Mouse (Mus musculus) cerebellum, postnatal 36 days (tissue): ENCODE measurements at regions not wholly inside any gene's neighbourhood (a gene's known extent, or its start where the extent isn't known, plus 50 kb on each side); places are given as distances from the start of the nearest gene placed in this dataset.

Source experiments
- DNase-seq, 2 experiments: peaks; one replicate each; pipeline ENCODE4 v3.0.0; 2021 to 2022; ENCODE audit warnings: mixed read lengths in 2 of 2

- DNase-seq: no peak
Observed at GRCm38 (mm10) chr5:101112151-101112769, 266.7 kb downstream of the Gpat3 start.

GRCm38 (mm10) chr5:101111619-101112018, 266.1 kb downstream of the Gpat3 start:
- DNase-seq: no peak

- DNase-seq: no peak
Observed at GRCm38 (mm10) chr5:101100975-101101699, 255.6 kb downstream of the Gpat3 start.

- no peak for DNase-seq
Observed at GRCm38 (mm10) chr5:101091027-101091598, 245.6 kb downstream of the Gpat3 start.

GRCm38 (mm10) chr5:101090415-101091026, 245.0 kb downstream of the Gpat3 start:
- no peak for DNase-seq

- no peak for DNase-seq
Observed at GRCm38 (mm10) chr5:101085199-101085598, 239.7 kb downstream of the Gpat3 start.

GRCm38 (mm10) chr5:101082611-101083010, 237.1 kb downstream of the Gpat3 start:
- DNase-seq: no peak

- no peak for DNase-seq
Observed at GRCm38 (mm10) chr5:101064308-101064707, 218.8 kb downstream of the Gpat3 start.

GRCm38 (mm10) chr5:101063254-101063653, 217.7 kb downstream of the Gpat3 start:
- no peak for DNase-seq

GRCm38 (mm10) chr5:101051591-101051990, 206.1 kb downstream of the Gpat3 start:
- DNase-seq: no peak

GRCm38 (mm10) chr5:101040488-101040887, 195.0 kb downstream of the Gpat3 start:
- no peak for DNase-seq

- DNase-seq: no peak
Observed at GRCm38 (mm10) chr5:101032968-101033367, 187.5 kb downstream of the Gpat3 start.

- DNase-seq: no peak
Observed at GRCm38 (mm10) chr5:101032147-101032900, 186.8 kb downstream of the Gpat3 start.

- DNase-seq: no peak
Observed at GRCm38 (mm10) chr5:101024796-101025195, 179.3 kb downstream of the Gpat3 start.

GRCm38 (mm10) chr5:101023784-101024183, 178.3 kb downstream of the Gpat3 start:
- DNase-seq: no peak

GRCm38 (mm10) chr5:101020784-101021183, 175.3 kb downstream of the Gpat3 start:
- DNase-seq: peak; percentile 69 to 73

- DNase-seq: no peak
Observed at GRCm38 (mm10) chr5:101013844-101014243, 168.3 kb downstream of the Gpat3 start.

GRCm38 (mm10) chr5:101005216-101005615, 159.7 kb downstream of the Gpat3 start:
- no peak for DNase-seq

- no peak for DNase-seq
Observed at GRCm38 (mm10) chr5:101000436-101000835, 154.9 kb downstream of the Gpat3 start.

GRCm38 (mm10) chr5:100992365-100992764, 146.9 kb downstream of the Gpat3 start:
- no peak for DNase-seq

- DNase-seq: peak; percentile 16 to 22
Observed at GRCm38 (mm10) chr5:100991626-100992025, 146.1 kb downstream of the Gpat3 start.

GRCm38 (mm10) chr5:100982573-100982936, 137.0 kb downstream of the Gpat3 start:
- no peak for DNase-seq
